Mouse (Mus musculus): ENCODE results near the gene Ppp1r18.

Gene Ppp1r18

GRCm38 (mm10) chr17:35915538-35916296 is 50.3 kb downstream of the Ppp1r18 start:
- peak; percentile 70 for DNase-seq

GRCm38 (mm10) chr17:35916297-35917142 is 51.1 kb downstream of the Ppp1r18 start, which contains the start of the genes Mrps18b and Ppp1r10:
Gene Mrps18b, minus strand, starts transcription at chr17:35916389.
Gene Ppp1r10, plus strand, starts transcription at chr17:35916434.
- DNase-seq: peak; percentile 99

- no peak for DNase-seq
These were observed 51.7 kb downstream of the Ppp1r18 start for GRCm38 (mm10) chr17:35917143-35917462.

DNA sequence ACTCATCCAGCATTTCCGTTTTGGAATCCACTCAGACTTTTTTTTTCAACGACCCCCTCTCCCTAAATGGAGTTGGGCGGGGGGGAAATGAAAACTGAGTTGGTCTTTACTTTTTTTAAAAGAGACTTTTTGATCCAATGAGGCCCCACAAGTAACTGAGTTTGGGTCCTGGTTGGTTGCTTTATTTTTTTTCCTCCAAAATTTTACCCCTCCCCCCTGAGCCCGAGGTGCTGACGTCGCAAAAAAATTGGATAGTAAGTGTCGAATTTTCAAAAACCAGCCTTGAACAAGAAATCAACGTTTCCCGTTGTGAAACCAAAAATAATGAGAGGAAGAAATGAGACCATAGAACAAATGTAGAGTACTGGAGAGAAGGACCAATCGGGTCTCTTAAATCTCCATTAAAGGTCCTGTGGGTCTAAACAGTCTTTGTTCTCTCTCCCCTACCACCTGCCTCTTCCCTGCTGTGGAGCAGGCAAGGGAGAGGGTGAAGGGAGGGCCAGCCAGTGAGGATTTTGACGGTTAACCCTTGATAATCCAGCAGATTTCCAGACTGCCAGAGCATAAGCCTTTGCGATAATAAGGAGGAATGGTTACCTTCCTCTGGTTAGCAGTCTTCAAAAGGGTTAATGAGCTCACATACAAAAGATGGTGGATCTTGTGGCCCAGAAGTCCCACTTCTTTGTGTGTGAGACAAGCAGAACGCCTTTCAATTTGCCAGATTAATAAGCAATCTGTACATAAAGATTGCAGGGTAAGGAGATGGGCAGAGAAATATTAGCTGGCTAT is 52.3 kb downstream of the Ppp1r18 start:
- peak; percentile 88 for DNase-seq

DNA sequence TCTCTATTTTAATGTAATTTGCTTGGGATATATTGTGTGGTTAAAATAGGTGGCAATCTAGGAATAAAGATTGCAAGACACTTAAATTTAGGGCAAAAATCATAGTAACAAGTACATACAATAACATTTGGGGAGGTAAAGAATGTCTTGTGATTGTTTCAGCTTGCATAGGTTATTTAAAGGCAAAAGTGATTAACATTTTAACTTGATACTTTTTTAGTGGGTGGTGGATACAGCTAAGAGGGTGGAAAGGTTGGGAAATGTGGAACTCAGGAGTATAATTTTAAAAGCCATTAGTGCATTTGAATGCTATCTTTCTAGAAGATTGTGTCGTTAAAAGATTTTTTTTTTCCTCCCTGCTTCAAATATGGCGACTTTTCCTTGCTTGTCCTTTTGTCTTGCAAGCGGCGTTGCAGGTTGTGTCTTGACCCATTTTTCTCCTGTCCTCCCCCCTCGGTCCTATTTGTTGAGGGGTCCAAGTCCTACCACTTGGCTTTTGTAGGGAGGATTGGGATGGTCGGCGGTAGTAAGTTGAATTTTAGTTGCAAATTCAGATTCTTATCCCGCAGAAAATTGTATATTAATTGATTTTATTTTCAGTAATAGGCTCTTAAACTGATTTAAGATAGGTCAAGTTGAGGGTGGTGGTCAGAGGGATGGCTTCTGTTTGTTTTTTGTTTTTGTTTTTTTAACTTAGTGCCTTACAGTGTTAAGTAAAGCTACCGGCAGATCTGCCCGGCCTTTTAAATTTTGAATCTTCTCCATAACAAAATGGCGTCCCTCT is 53.1 kb downstream of the Ppp1r18 start:
- DNase-seq: peak; percentile 85

DNA sequence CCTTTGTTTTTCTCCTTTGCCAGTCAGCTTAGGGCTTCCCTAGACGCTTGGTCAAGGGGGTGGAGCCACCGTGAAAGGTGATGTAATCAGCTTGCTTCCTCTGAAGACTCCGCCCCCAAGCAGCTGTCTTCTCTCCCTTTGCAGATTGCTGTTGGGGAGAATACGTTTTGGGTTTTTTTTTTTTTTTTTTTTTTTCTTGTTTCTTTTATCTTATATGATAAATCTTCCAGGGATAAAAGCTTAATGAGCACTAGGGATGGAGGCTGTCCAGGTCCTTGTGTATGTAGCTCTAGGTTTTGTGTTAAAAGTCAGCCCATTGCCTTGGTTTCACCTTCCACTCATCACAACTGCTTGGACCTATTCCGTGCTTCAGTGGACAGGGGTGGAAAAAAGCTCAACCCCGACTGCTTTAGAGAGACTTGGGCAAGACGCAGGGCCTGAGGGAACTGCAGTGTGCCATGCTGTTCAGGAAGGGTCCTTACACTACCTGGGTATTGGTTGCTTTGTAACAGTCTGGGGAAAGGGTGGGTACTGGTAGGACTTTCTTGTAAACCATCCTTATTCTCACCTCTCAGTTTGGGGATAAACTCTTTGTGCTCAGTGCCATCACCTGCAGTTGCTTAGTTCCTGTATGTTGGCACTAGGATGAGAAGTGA is 53.8 kb downstream of the Ppp1r18 start:
- DNase-seq: peak; percentile 98

GRCm38 (mm10) chr17:35919864-35920301 is 54.5 kb downstream of the Ppp1r18 start:
- peak; percentile 68 for DNase-seq

DNA sequence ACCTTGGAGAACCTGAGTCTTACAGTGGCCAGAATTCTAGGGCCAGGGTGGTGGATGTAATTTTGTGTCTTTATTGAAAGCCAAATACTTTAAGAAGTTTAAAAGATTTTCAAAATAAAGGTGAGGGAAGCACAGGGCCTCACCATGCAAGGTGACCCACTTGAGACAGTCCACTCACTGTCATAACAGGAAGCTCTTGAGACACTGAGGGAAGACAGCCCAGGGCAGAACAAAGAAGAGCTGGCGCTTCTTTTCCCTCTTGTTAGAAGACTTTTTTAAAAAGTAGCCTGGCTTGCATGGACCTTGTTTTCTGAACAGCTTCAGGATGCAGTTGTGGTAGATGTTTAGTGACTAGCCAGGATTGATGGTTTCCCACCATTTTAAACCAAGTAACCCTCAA is 55.0 kb downstream of the Ppp1r18 start:
- no peak for DNase-seq

DNA sequence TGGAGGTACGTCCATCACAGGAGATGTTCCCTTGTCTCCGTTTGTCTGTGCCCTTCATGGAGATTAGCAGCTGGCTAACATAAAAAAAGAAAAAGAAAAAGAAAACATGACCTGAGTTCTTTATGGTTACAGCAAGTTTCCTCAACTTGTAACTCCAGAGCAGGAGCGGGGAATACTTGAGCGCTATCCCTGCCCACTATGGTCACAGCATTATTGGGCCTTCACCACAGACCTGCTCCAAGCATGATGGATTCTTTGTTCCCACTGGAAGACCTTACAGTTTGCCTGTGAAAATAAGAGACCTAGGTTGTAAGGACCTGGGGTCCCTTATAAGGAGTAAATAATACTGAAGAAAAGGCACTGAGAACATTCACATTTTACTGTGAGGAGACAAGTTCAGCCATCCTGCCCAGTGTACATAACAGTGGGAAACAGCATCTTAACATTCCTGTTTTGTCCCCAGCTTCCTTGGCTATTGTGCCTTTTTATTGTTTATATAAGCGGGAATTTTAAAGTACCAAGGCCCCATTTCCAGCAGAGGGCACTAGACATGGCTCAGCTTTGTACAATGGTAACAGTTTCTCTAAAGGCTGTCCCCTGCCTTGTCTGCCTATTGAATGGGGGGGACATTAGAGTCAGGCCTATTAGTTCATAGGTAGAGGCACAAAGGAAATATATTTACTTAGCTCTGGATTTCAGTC is 55.6 kb downstream of the Ppp1r18 start:
- DNase-seq: peak; percentile 75

DNA sequence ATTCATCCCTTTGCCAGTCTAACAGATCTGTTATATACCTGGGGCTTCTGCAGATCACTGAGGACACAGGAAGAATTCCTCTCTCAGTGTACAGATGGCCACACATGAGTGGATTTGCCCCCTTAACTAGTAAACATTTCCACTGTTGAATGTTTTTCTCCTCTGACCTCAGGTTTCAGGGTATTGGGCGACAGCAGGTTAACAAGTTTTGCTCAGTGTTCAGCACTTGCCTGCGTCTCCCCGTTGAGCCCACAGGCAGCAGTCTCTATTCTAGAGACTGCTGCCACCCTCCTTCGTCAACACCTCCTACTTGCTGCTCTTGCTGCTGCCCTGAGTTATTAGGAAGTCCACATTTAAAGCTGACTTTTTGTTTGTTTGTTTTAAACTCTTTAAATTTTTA is 56.3 kb downstream of the Ppp1r18 start:
- DNase-seq: no peak

DNA sequence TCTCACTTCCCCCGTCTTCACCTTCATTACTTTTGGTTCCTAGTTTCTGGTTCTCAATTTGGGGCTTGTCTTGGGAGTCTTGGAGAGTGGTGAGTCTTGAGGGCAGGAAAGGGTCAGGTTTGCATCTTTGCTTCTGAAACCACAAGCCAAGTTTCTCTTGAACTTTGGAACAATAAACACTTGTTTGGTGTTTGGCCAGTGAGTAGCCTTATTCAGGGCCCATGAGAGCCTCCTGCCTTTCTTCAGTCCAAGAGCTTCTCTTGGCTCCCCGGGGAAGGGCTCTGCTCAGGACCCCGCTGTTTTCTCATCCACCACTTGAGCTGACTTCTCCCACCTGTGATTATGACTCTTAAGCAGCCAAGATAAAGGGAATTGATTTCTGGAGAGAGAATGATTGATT is 57.2 kb downstream of the Ppp1r18 start:
- peak; percentile 34 for DNase-seq

DNA sequence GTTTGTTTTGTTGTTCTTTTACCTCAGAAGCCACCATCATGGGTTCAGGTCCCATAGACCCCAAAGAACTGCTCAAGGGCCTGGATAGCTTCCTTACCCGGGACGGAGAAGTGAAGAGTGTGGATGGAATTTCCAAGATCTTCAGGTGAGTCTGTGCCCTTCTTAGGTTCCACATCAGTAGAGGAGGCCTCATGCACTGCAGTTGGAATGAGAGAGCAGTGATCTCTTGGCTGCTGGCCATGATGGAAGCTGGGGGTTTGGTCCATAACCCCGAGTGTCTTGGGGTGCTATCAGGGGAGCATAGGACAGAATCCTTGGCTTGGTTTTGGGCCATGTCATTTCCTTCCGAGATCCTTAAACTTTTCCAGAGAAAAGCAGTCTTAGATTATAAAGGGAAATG is 57.9 kb downstream of the Ppp1r18 start:
- no peak for DNase-seq
